ENCODE assay signal across 20 mouse cellular contexts in genomic region chr10:112000568-112000967, GRCm38 (mm10). TPM values are rescaled to one million over a fixed set of nuclear protein-coding genes. Genes with fewer than 3 reads are reported as not detected.
DNase-seq lines count a peak whose midpoint lies in the region; ATAC-seq and TF ChIP-seq lines count a peak whose summit lies in the region.
"Had no signal": no experiment of that assay in that cellular context is flagged by ENCODE, and none has a peak within 500 bp of the region (broad histone marks: within the 10 kb centered on the region; RNA-seq: fewer than 3 reads in every experiment).

No protein-coding gene starts in this region.

- no peak overlapping the region for H3K4me2 ChIP-seq in midbrain, embryonic 16.5 days (ENCODE audit: low read length)
- H3K4me2 ChIP-seq: lung, embryonic 14.5 days; midbrain, embryonic 12.5 days; neural tube, embryonic 15.5 days; stomach, embryonic 15.5 days had no signal

- DNase-seq in A20 (ENCODE audit: low read depth, low spot score) = peak; percentile 89
- no peak for DNase-seq in gastrocnemius, adult 2 months
- no peak for DNase-seq in frontal cortex, postnatal 10 days (ENCODE audit: low spot score in 2 of 2)
- DNase-seq: adrenal gland, postnatal 14 days; cerebellum, adult 11 months; gastrocnemius, postnatal 36 days; kidney, adult 18-20 months; lung, embryonic 14.5 days; right cerebral cortex, adult 18-20 months had no signal

- intact Hi-C loops in gastrocnemius, adult 2 months (cut with DNase I) = no loop called here

- no peak for TF ChIP-seq CTCF in gastrocnemius, adult 2 months (IDR thresholded peaks at IDR 0.05)

- H3K4me1 ChIP-seq in midbrain, embryonic 16.5 days (ENCODE audit: control insufficient read depth, insufficient read depth, low read length) = no peaks in the 10 kb centered on the region
- H3K4me1 ChIP-seq: midbrain, embryonic 12.5 days; neural tube, embryonic 15.5 days; stomach, embryonic 15.5 days had no signal

- peak; percentile 16 for ATAC-seq in CD4-positive, CD25-positive, alpha-beta regulatory T cell, adult 4 months
- ATAC-seq in granulocyte monocyte progenitor cell, adult 5-6 weeks (replicated peaks; ENCODE audit: poor library complexity, severe bottlenecking) = peak; percentile 34
- ATAC-seq in megakaryocyte, adult 5-6 weeks (ENCODE audit: poor library complexity, severe bottlenecking) = peak; percentile 11
- no peak for ATAC-seq in midbrain, embryonic 16.5 days
- ATAC-seq: forebrain, embryonic 14.5 days had no signal

- no peak overlapping the region for H3K4me3 ChIP-seq in gastrocnemius, adult 2 months
- no peak overlapping the region for H3K4me3 ChIP-seq in midbrain, embryonic 16.5 days (ENCODE audit: low read depth, low read length)
- H3K4me3 ChIP-seq: midbrain, embryonic 12.5 days; neural tube, embryonic 15.5 days; stomach, embryonic 15.5 days had no signal

- H3K27ac ChIP-seq in gastrocnemius, adult 2 months = no peak overlapping the region
- H3K27ac ChIP-seq in midbrain, embryonic 16.5 days (ENCODE audit: low read length) = no peak overlapping the region
- H3K27ac ChIP-seq: midbrain, embryonic 12.5 days; neural tube, embryonic 15.5 days; stomach, embryonic 15.5 days had no signal

- H3K9ac ChIP-seq in midbrain, embryonic 16.5 days (ENCODE audit: low read depth, low read length) = no peak overlapping the region
- H3K9ac ChIP-seq: lung, embryonic 14.5 days; midbrain, embryonic 12.5 days; neural tube, embryonic 15.5 days; stomach, embryonic 15.5 days had no signal

- 95% methylated on average over 5 of the region's 5 CpGs for WGBS in midbrain, embryonic 16.5 days

- H3K27me3 ChIP-seq in midbrain, embryonic 16.5 days (ENCODE audit: control insufficient read depth, insufficient read depth, low read depth, low read length) = no peaks in the 10 kb centered on the region
- H3K27me3 ChIP-seq: midbrain, embryonic 12.5 days; neural tube, embryonic 15.5 days; stomach, embryonic 15.5 days had no signal

- H3K36me3 ChIP-seq in midbrain, embryonic 16.5 days (ENCODE audit: control insufficient read depth, insufficient read depth, low read length) = no peaks in the 10 kb centered on the region
- H3K36me3 ChIP-seq: midbrain, embryonic 12.5 days; neural tube, embryonic 15.5 days; stomach, embryonic 15.5 days had no signal

- no peaks in the 10 kb centered on the region for H3K9me3 ChIP-seq in midbrain, embryonic 16.5 days (replicated peaks; ENCODE audit: control insufficient read depth, low read length, poor library complexity, severe bottlenecking)
- H3K9me3 ChIP-seq: midbrain, embryonic 12.5 days; neural tube, embryonic 15.5 days; stomach, embryonic 15.5 days had no signal

RNA-seq across cellular contexts. Expression of gene Glipr1, which starts 1.9 kb away (rescaled TPM):
- polyA plus RNA-seq in CD4-positive, CD25-positive, alpha-beta regulatory T cell, adult 4 months (2017; shearing (Covaris generic)) = 100 to 1,000 TPM; 116 to 144 TPM
- 496 and 560 TPM in 2 replicates for total RNA-seq in granulocyte monocyte progenitor cell, adult 5-6 weeks (2014; fragmentation: Nextera tagmentation)
- 506 and 574 TPM in 2 replicates for total RNA-seq in granulocyte monocyte progenitor cell, adult 5-6 weeks (2017)
- total RNA-seq in megakaryocyte, adult 5-6 weeks (2015) = 703 and 727 TPM in 2 replicates
- total RNA-seq in megakaryocyte, adult 5-6 weeks (2017) = 548 and 598 TPM in 2 replicates
- total RNA-seq in gastrocnemius, adult 2 months (2021) = under 1 TPM in 1 of 2 experiments, not detected in 1; 0.20 TPM
- 0.47 and 0.82 TPM in 2 replicates for polyA plus RNA-seq in midbrain, embryonic 16.5 days (2015; fragmentation: Nextera tagmentation; extraction: Ambion mirVana)
- total RNA-seq: gastrocnemius, postnatal 36 days had no signal

RNA-seq across cellular contexts. Expression of gene Krr1, which starts 28.1 kb away (rescaled TPM):
- 10 to 100 TPM; 43.4 to 46.6 TPM for polyA plus RNA-seq in CD4-positive, CD25-positive, alpha-beta regulatory T cell, adult 4 months (2017; shearing (Covaris generic))
- total RNA-seq in granulocyte monocyte progenitor cell, adult 5-6 weeks (2014; fragmentation: Nextera tagmentation) = 58.0 and 60.9 TPM in 2 replicates
- total RNA-seq in granulocyte monocyte progenitor cell, adult 5-6 weeks (2017) = 67.6 and 80.2 TPM in 2 replicates
- total RNA-seq in megakaryocyte, adult 5-6 weeks (2015) = 46.2 and 50.3 TPM in 2 replicates
- 29.0 and 33.3 TPM in 2 replicates for total RNA-seq in megakaryocyte, adult 5-6 weeks (2017)
- total RNA-seq in gastrocnemius, adult 2 months (2021) = 10 to 100 TPM; 27.4 to 29.5 TPM
- polyA plus RNA-seq in midbrain, embryonic 16.5 days (2015; fragmentation: Nextera tagmentation; extraction: Ambion mirVana) = 40.4 and 43.8 TPM in 2 replicates

RNA-seq across cellular contexts. Expression of gene Glipr1l1, which starts 59.4 kb away (rescaled TPM):
- not detected for polyA plus RNA-seq in CD4-positive, CD25-positive, alpha-beta regulatory T cell, adult 4 months (2017; shearing (Covaris generic))
- not detected in 2 replicates for total RNA-seq in granulocyte monocyte progenitor cell, adult 5-6 weeks (2014; fragmentation: Nextera tagmentation)
- total RNA-seq in granulocyte monocyte progenitor cell, adult 5-6 weeks (2017) = not detected in 2 replicates
- total RNA-seq in megakaryocyte, adult 5-6 weeks (2015) = not detected in 2 replicates
- not detected in 2 replicates for total RNA-seq in megakaryocyte, adult 5-6 weeks (2017)
- total RNA-seq in gastrocnemius, adult 2 months (2021) = not detected
- 0.21 and 0.40 TPM in 2 replicates for polyA plus RNA-seq in midbrain, embryonic 16.5 days (2015; fragmentation: Nextera tagmentation; extraction: Ambion mirVana)
- total RNA-seq: adrenal gland, postnatal 14 days; gastrocnemius, postnatal 36 days had no signal
- polyA plus RNA-seq: embryonic facial prominence, embryonic 11.5 days; forebrain, embryonic 14.5 days; heart, postnatal 0 days; large intestine, adult 2 months; lung, embryonic 14.5 days; midbrain, embryonic 12.5 days; neural tube, embryonic 15.5 days; stomach, embryonic 15.5 days had no signal

Comparison
In these comparisons a context has a peak if more than half of its experiments do, and no peak if none do; other contexts are left out.
1. RNA of gene Glipr1, which starts 1.9 kb away (total RNA-seq): 548 to 727 TPM in megakaryocyte, adult 5-6 weeks and 496 to 574 TPM in granulocyte monocyte progenitor cell, adult 5-6 weeks; 0.20 TPM in gastrocnemius, adult 2 months; every median in the first group is over 100 times any median in the second.